Mouse (Mus musculus): ENCODE measurements around the gene Tgif2. TPM values are rescaled to one million over a fixed set of nuclear protein-coding genes. Genes with fewer than 3 reads are reported as not detected.
"Not testable (repeated sequence)": the region's sequence is repeated elsewhere in the genome, so short reads cannot be mapped to it uniquely, and the experiment has no call there.

The Tgif2 gene
- total RNA-seq, 2 experiments from 2014 or later, result 0.38 to 0.73 TPM

GRCm38 (mm10) chr2:156901344-156901743 is 61.5 kb downstream of the Tgif2 start:
- no peak for ATAC-seq (ENCODE audit: poor library complexity, severe bottlenecking)

DNA sequence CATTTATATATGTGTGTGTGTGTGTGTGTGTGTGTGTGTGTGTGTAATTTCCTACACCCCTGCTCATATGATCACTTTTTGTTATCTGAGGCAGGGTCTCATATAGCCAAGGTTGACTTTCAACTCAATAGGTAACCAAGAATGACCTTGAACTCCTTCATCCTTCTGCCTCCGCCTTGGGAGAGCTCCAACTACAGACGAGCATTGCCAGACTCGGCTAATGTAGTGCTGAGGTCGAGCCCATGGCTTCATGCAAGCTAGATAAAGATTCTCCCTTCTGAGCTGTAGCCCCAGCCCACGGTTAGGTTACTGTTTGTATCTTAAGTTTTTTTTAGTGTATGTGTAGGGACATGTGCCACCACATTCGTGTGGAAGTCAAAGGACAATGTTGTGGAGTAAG is 62.1 kb downstream of the Tgif2 start:
- ATAC-seq (ENCODE audit: poor library complexity, severe bottlenecking), result no peak

DNA sequence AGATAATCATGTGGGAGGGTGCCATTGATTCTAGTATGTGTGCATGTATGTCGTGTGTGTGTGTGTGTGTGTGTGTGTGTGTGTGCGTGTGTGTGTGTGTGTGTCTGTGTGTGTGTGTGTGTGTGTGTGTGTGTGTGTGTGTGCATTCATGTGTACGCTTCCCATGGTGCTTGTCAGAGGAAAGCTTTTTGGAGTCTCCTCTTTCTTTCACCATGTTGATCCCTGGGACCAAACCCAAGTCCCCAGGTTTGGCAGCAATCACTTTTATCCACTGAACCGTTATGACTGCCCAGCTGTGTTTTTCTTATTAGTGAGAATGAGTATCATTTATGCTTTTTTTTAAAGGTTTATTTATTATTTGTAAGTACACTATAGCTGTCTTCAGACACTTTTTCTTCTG is 62.6 kb downstream of the Tgif2 start:
- ATAC-seq (ENCODE audit: poor library complexity, severe bottlenecking), result not testable (repeated sequence)

DNA sequence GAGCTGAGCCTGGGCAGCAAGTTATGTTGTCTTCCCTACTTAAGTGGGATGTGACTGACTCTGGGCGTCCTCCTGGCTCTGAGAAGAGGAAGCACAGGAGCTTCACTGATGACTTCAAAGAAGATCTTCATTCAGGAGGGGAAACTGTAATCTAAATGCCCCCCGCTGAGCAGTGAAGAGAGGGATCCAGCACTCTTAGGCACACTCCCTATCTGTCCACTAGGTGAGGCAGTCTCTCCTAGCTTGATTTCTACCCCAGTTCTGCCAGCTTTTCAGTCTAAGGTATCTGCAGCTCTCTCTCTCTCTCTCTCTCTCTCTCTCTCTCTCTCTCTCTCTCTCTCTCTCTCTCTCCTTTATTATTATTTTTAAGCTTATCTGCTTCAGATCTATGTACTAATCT is 63.6 kb downstream of the Tgif2 start:
- no peak for ATAC-seq (ENCODE audit: poor library complexity, severe bottlenecking)

Other genes with a start within 250 kb of the Tgif2 start
- gene Dlgap4, start 226.3 kb upstream of the Tgif2 start, total RNA-seq (2015), result 35.2 and 38.7 TPM in 2 replicates
- gene Dlgap4, start 226.3 kb upstream of the Tgif2 start, total RNA-seq (2017), result 13.8 and 24.0 TPM in 2 replicates
- not detected in 2 replicates for gene Myl9, start 64.6 kb upstream of the Tgif2 start, total RNA-seq (2015)
- gene Myl9, start 64.6 kb upstream of the Tgif2 start, total RNA-seq (2017), result not detected in 2 replicates
- gene 4930518I15Rik, start 17.9 kb downstream of the Tgif2 start, total RNA-seq (2015), result 1.4 and 2.4 TPM in 2 replicates
- 1.5 and 1.9 TPM in 2 replicates for gene 4930518I15Rik, start 17.9 kb downstream of the Tgif2 start, total RNA-seq (2017)
- 356 and 374 TPM in 2 replicates for gene Rab5if, start 23.1 kb downstream of the Tgif2 start, total RNA-seq (2015)
- gene Rab5if, start 23.1 kb downstream of the Tgif2 start, total RNA-seq (2017), result 194 and 199 TPM in 2 replicates
- gene Sla2, start 47.2 kb downstream of the Tgif2 start, total RNA-seq (2015), result 0.83 and 2.2 TPM in 2 replicates
- gene Sla2, start 47.2 kb downstream of the Tgif2 start, total RNA-seq (2017), result 1.3 and 1.8 TPM in 2 replicates
- 22.4 and 28.5 TPM in 2 replicates for gene Ndrg3, start 152.0 kb downstream of the Tgif2 start, total RNA-seq (2015)
- gene Ndrg3, start 152.0 kb downstream of the Tgif2 start, total RNA-seq (2017), result 23.9 and 27.3 TPM in 2 replicates
- 13.3 and 14.6 TPM in 2 replicates for gene Dsn1, start 167.1 kb downstream of the Tgif2 start, total RNA-seq (2015)
- 36.4 and 47.0 TPM in 2 replicates for gene Dsn1, start 167.1 kb downstream of the Tgif2 start, total RNA-seq (2017)
- 1.1 and 1.3 TPM in 2 replicates for gene Soga1, start 239.2 kb downstream of the Tgif2 start, total RNA-seq (2015)
- 1.6 and 1.7 TPM in 2 replicates for gene Soga1, start 239.2 kb downstream of the Tgif2 start, total RNA-seq (2017)
- not detected in 2 replicates for gene Tldc2, start 247.0 kb downstream of the Tgif2 start, total RNA-seq (2015)
- gene Tldc2, start 247.0 kb downstream of the Tgif2 start, total RNA-seq (2017), result not detected in 2 replicates

Measured in megakaryocyte, adult 5-6 weeks (primary cell).